Comparison of ENCODE assay signal across 7 mouse cellular contexts in genomic region chr16:7049162-7049971, GRCm38 (mm10).
DNase-seq lines count a peak whose midpoint lies in the region; ATAC-seq and TF ChIP-seq lines count a peak whose summit lies in the region.

No protein-coding gene starts in this region.

- peak; percentile 1 for DNase-seq in CH12.LX (ENCODE audit: extremely low read depth)
- DNase-seq in ES-E14 (ENCODE audit: low read depth, low spot score) = peak; percentile 37
- DNase-seq in embryo, embryonic 10 days (ENCODE audit: low spot score) = peak; percentile 68
- DNase-seq in lung, postnatal 36 days = peak; percentile 56
- no peak for DNase-seq in stomach, postnatal 0 days (ENCODE audit: low spot score)

- no peak overlapping the region for H3K4me3 ChIP-seq in CH12.LX (replicated peaks in 1 of 3; ENCODE audit: low read depth in 2 of 3, low read length in 2 of 3, poor library complexity in 1 of 3)
- H3K4me3 ChIP-seq in ES-E14 (ENCODE audit: insufficient read depth in 1 of 2, low read depth in 1 of 2, low read length in 2 of 2, poor library complexity in 1 of 2, severe bottlenecking in 1 of 2) = no peak overlapping the region
- peak overlapping the region; percentile 33 for H3K4me3 ChIP-seq in heart, embryonic 13.5 days
- H3K4me3 ChIP-seq in kidney, embryonic 14.5 days (ENCODE audit: low read length) = no peak overlapping the region
- H3K4me3 ChIP-seq in stomach, postnatal 0 days (ENCODE audit: low read depth, low read length) = peak overlapping the region; percentile 8; the same call in 1 of the 2 replicates

- TF ChIP-seq POLR2A in CH12.LX (IDR thresholded peaks at IDR 0.05; ENCODE audit: low read depth, low read length) = no peak

- H3K79me2 ChIP-seq in CH12.LX (replicated peaks; ENCODE audit: control insufficient read depth, extremely low read depth, insufficient read depth, poor library complexity, severe bottlenecking) = no peaks in the 10 kb centered on the region

- in situ Hi-C loops in CH12.LX (cut with MboI; ENCODE audit: low pct_ligation_motif_present, low pct_unique_long_range_greater_than_20kb, low sequenced_read_pairs) = no loop called here
- in situ Hi-C loops in ES-E14 (cut with MboI; ENCODE audit: low sequenced_read_pairs in 2 of 2, unreplicated experiment in 2 of 2) = no loop called here

- no peaks in the 10 kb centered on the region for H3K27me3 ChIP-seq in CH12.LX (replicated peaks)
- peaks cover 15% of the 10 kb centered on the region for H3K27me3 ChIP-seq in heart, embryonic 13.5 days (replicated peaks)
- H3K27me3 ChIP-seq in kidney, embryonic 14.5 days (ENCODE audit: control insufficient read depth, insufficient read depth, low read length) = no peaks in the 10 kb centered on the region
- no peaks in the 10 kb centered on the region for H3K27me3 ChIP-seq in stomach, postnatal 0 days (ENCODE audit: control insufficient read depth, insufficient read depth, low read length)

- H3K27ac ChIP-seq in CH12.LX (ENCODE audit: insufficient read depth, low read depth) = no peak overlapping the region
- H3K27ac ChIP-seq in ES-E14 (ENCODE audit: insufficient read depth, low read depth, low read length, poor library complexity, severe bottlenecking) = no peak overlapping the region
- H3K27ac ChIP-seq in heart, embryonic 13.5 days (replicated peaks) = no peak overlapping the region
- H3K27ac ChIP-seq in kidney, embryonic 14.5 days (ENCODE audit: low read depth, low read length) = no peak overlapping the region
- H3K27ac ChIP-seq in stomach, postnatal 0 days (replicated peaks) = no peak overlapping the region

- no peak for TF ChIP-seq EP300 in CH12.LX (IDR thresholded peaks at IDR 0.05; ENCODE audit: low read length)
- no peak for TF ChIP-seq EP300 in stomach, postnatal 0 days (optimal IDR thresholded peaks at IDR 0.05)

- no peaks in the 10 kb centered on the region for H3K36me3 ChIP-seq in CH12.LX (replicated peaks in 1 of 2; ENCODE audit: control insufficient read depth in 1 of 2, insufficient read depth in 1 of 2, low read length in 1 of 2)
- no peaks in the 10 kb centered on the region for H3K36me3 ChIP-seq in ES-E14 (ENCODE audit: control insufficient read depth, insufficient read depth, low read length, poor library complexity, severe bottlenecking)
- H3K36me3 ChIP-seq in heart, embryonic 13.5 days = no peaks in the 10 kb centered on the region
- H3K36me3 ChIP-seq in kidney, embryonic 14.5 days (ENCODE audit: control insufficient read depth, insufficient read depth, low read length) = no peaks in the 10 kb centered on the region
- H3K36me3 ChIP-seq in stomach, postnatal 0 days (ENCODE audit: control insufficient read depth, insufficient read depth, low read length) = no peaks in the 10 kb centered on the region

- H3K9me3 ChIP-seq in CH12.LX (replicated peaks; ENCODE audit: low read length) (peaks cover 90% of the 10 kb centered on the region), ES-E14 (ENCODE audit: control insufficient read depth, insufficient read depth, low read depth, low read length) (no peaks in the 10 kb centered on the region)
- no peaks in the 10 kb centered on the region for H3K9me3 ChIP-seq in heart, embryonic 13.5 days
- H3K9me3 ChIP-seq in kidney, embryonic 14.5 days (ENCODE audit: control insufficient read depth, low read length) = no peaks in the 10 kb centered on the region
- H3K9me3 ChIP-seq in stomach, postnatal 0 days (ENCODE audit: control insufficient read depth, low read length) = no peaks in the 10 kb centered on the region

- no peaks in the 10 kb centered on the region for H3K4me1 ChIP-seq in CH12.LX (ENCODE audit: control insufficient read depth in 1 of 2, insufficient read depth in 2 of 2)
- peaks cover 0 to 3% of the 10 kb centered on the region in 2 experiments; a peak in 1 of 4 replicates for H3K4me1 ChIP-seq in ES-E14 (ENCODE audit: control insufficient read depth in 2 of 2, insufficient read depth in 2 of 2, low read length in 2 of 2, poor library complexity in 1 of 2)
- peaks cover 11% of the 10 kb centered on the region for H3K4me1 ChIP-seq in heart, embryonic 13.5 days
- no peaks in the 10 kb centered on the region for H3K4me1 ChIP-seq in kidney, embryonic 14.5 days (ENCODE audit: control insufficient read depth, insufficient read depth, low read length)
- no peaks in the 10 kb centered on the region for H3K4me1 ChIP-seq in stomach, postnatal 0 days (replicated peaks; ENCODE audit: control insufficient read depth, insufficient read depth)

- peak; percentile 15 for TF ChIP-seq RAD21 in CH12.LX (IDR thresholded peaks at IDR 0.05; ENCODE audit: low read depth, low read length)

- dilution Hi-C loops in CH12.LX (cut with MboI; ENCODE audit: extremely low pct_ligation_motif_present, extremely low pct_unique_long_range_greater_than_20kb, low sequenced_read_pairs) = no loop called here

- no peak overlapping the region for H3K9ac ChIP-seq in CH12.LX (ENCODE audit: insufficient read depth, low read depth)
- H3K9ac ChIP-seq in ES-E14 (ENCODE audit: insufficient read depth, low read depth, low read length, poor library complexity, severe bottlenecking) = no peak overlapping the region
- peak overlapping the region; percentile 59; the same call in 1 of the 2 replicates for H3K9ac ChIP-seq in heart, embryonic 13.5 days
- H3K9ac ChIP-seq in kidney, embryonic 14.5 days (ENCODE audit: low read depth, low read length) = no peak overlapping the region
- H3K9ac ChIP-seq in stomach, postnatal 0 days (ENCODE audit: low read length) = 0 out of 2 replicates have a peak overlapping the region, but pooled peaks have one; percentile 8

- H3K4me2 ChIP-seq in CH12.LX (ENCODE audit: insufficient read depth, low read depth, poor library complexity, severe bottlenecking) = no peak overlapping the region
- peak overlapping the region; percentile 66 for H3K4me2 ChIP-seq in heart, embryonic 13.5 days
- H3K4me2 ChIP-seq in kidney, embryonic 14.5 days (replicated peaks; ENCODE audit: low read depth, low read length) = peak overlapping the region; percentile 28
- H3K4me2 ChIP-seq in stomach, postnatal 0 days (replicated peaks; ENCODE audit: low read depth) = peak overlapping the region; percentile 31; the same call in 1 of the 2 replicates

- peak; percentile 6 to 56; a peak in 2 of 4 replicates for TF ChIP-seq CTCF in CH12.LX (conservative IDR thresholded peaks at IDR 0.05 in 1 of 2, IDR thresholded peaks at IDR 0.05 in 1 of 2; ENCODE audit: low read depth in 2 of 2, low read length in 2 of 2)
- TF ChIP-seq CTCF in stomach, postnatal 0 days (IDR thresholded peaks at IDR 0.05; ENCODE audit: low read depth) = peak; percentile 86

- ATAC-seq in heart, embryonic 13.5 days (ENCODE audit: extremely low read depth, insufficient number of reproducible peaks, low FRiP score, low TSS enrichment) = no peak
- no peak for ATAC-seq in kidney, embryonic 14.5 days (ENCODE audit: low FRiP score, low TSS enrichment)
- no peak for ATAC-seq in stomach, postnatal 0 days (ENCODE audit: low FRiP score, low TSS enrichment)

- WGBS in heart, embryonic 13.5 days = 16% methylated on average over 18 of the region's 18 CpGs
- WGBS in kidney, embryonic 14.5 days = 17% methylated on average over 18 of the region's 18 CpGs
- WGBS in stomach, postnatal 0 days = 15% methylated on average over 18 of the region's 18 CpGs

TF ChIP-seq in CH12.LX, 34 proteins besides CTCF, POLR2A, EP300 and RAD21:
- no peak for TF ChIP-seq MEF2A (IDR thresholded peaks at IDR 0.05; ENCODE audit: borderline replicate concordance, low read depth, low read length)
- TF ChIP-seq SMC3 (IDR thresholded peaks at IDR 0.05; ENCODE audit: low read depth, low read length) = peak; percentile 16; the same call in 1 of the 2 replicates

TF ChIP-seq in ES-E14, 5 proteins besides CTCF, POLR2A, EP300 and RAD21:
- TF ChIP-seq ZNF384 (IDR thresholded peaks at IDR 0.05; ENCODE audit: low read depth, low read length) = no peak
- TF ChIP-seq MAFK (IDR thresholded peaks at IDR 0.05; ENCODE audit: insufficient read depth, low read depth, low read length) = no peak

Comparison
In these comparisons a context has a peak if more than half of its experiments do, and no peak if none do; other contexts are left out.
1. H3K4me3 ChIP-seq: peak in heart, embryonic 13.5 days (single experiment) and stomach, postnatal 0 days (single experiment); none in CH12.LX (0 of 3), ES-E14 (0 of 2) and kidney, embryonic 14.5 days (single experiment).
2. H3K9ac ChIP-seq: peak in heart, embryonic 13.5 days (single experiment) and stomach, postnatal 0 days (single experiment); none in CH12.LX (single experiment), ES-E14 (single experiment) and kidney, embryonic 14.5 days (single experiment).